Mouse (Mus musculus) layer of hippocampus, adult 8-10 months (tissue): ENCODE data around the gene Gstk1. TPM values are rescaled to one million over a fixed set of nuclear protein-coding genes. Genes with fewer than 3 reads are reported as not detected.

Experiments
- DNase-seq, 2 experiments: peaks; one replicate each; pipeline ENCODE4 v3.0.0; 2022; ENCODE audit warnings: low spot score in 2 of 2
- total RNA-seq, 4 experiments: library from RNA; stranded (reverse); gene quantifications; 2 replicates each; pipeline ENCODE4 v1.2.4; 2022

Gene Gstk1
- total RNA-seq, 4 experiments from 2014 or later, result 7.5 to 12.2 (median 10.3) TPM

DNA sequence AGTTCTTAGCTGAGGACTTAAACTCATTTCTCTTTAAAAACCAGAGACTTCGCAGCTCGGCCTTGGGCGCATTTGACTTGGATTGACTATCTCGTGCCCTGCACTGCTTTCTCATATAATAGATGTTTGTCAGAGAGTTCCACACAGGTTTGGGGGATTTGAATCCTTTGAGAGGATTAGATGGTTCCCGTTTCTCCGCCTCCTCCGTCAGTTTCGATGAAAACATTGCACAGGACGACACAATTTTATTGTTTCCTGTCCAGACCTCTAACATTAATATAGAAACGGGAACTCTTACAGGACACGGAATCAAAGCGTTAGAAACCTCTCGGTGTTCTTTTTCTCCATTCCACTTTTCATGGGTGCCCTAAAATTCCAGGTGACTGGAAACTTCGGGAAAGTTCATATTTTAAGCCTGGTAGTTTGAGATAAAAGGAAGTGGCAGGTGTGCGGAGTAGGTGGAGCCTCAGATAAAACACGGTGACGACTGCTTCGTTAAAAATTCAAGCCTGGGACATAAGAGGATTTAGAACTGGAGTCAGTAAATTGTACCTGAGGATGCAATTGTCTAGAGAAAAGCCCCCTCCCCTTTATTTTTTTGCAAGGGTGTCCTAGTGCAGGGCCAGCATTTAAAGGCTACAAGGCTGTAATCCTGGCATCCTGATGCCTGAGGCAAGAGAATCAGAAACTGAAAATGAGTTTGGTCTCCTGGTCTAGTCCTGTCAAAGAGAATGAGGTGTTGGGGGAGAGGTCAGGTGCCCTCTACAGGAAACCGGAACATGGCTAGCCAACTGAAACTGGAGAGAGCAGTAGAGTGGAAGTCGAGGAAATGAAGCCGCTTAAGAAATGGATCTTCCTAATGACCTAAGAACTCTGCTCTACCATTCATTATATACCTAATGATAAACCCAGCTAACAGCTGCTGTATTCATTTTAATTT lies 19.9 kb downstream of the Gstk1 start:
- no peak for DNase-seq

DNA sequence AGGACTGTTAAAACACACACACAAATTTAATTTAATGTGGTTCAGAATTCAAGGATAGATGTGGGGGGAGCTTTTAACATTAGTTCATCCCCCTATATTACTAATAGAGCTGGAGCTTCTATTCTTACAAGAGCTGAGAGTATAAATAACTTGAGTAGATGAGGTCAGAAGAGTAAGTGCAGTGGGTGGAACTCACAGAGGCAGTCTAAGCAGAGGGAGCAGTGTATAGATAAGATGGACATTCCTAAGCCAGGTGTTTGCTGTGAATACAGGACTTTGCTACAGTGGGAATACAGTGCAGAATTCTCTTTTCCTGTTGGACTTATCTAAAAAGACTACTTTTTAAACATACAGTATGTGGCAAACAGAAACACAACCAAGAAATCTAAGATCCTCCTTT lies 25.1 kb downstream of the Gstk1 start:
- no peak for DNase-seq

DNA sequence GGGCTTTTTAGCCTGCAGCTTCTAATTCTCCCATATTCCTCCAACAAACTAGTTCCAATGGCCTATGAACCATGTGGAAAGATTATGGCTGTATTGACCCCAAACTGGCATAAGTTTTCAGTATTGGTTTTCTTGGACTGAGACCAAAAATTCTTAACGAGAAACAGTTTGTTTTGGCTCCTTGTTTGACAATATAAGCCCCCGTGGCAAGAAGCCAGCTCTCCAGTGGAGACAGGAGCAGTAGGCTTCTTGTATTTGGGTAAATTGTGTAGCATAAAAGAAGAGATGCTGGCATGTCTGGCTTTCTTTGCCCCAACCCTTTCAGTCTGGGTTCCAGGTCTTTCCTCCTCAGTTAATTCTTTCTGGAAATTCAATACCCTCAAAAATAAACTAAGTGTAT lies 30.4 kb downstream of the Gstk1 start:
- DNase-seq, result no peak

DNA sequence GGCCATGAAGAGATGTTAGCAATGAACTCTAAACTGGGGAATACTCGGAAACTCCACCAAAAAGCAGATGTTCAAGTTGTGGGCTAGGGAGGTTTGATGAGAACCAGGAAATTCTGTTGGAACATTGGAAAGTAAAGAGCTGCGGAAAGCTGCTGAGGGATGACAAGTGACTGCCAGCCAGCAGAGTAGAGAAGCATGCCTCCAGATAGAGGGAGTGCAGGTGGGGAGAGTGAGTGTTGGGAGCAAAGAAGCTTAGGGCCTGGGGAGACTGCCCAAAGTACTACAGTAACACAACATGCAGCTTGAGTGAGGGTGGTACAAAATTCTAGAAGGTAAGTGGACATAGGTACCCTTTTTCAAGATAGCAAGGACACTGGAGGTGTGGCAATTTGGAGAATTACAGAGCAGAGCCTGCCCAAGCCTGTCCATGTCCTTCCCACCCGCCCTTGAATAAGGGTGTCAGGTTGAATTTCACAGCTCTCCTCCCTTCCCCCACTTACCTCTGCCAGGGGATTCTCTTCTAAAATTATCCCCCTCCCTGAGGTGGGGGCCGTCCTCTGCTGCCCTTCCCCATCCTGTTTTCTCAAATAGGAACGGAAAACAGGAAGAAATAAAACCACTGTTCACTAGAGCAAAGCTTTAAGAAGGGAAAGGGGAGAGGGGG lies 37.3 kb downstream of the Gstk1 start:
- DNase-seq, result no peak

DNA sequence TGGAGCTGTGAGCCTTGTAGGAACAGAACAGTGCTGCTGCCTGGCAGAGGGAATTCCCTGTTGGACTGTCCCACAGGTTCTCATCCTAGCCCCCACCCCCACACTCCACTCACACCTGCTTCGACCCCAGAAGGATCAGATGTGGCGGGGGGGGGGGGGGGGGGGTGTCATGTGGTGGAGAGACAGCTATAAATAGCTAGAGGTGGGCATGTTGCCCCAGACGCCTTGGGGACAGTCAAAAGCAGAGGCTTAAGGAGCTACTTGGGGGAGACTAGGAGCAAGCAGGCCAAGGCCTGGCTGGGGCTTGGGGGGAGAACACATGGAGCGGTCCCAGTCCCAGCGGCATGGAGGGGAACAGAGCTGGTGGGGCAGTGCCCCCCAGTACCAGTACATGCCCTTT lies 40.7 kb downstream of the Gstk1 start, which contains the start of gene Clcn1:
TSS of gene Clcn1 (plus strand) at position 238 of the 400 bp plus-strand sequence.
- DNase-seq, result no peak

DNA sequence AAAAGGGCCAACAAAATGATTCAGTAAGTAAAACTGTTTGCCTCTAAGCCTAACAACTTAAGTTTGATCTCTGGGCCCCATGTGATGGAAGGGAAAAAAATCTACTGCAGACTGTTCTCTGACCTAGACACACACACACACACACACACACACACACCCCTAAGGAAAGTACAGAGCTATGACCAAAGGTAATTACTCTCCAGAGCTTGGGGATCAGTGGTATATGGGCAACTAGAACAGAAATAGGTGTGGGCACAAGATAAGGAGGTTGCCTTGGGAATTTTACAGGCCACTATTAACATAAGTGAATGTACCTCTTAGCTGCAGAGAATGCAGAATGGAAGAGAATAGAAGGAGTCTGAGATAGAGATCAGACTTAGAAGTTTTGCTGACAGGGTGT lies 41.8 kb downstream of the Gstk1 start:
- no peak for DNase-seq

DNA sequence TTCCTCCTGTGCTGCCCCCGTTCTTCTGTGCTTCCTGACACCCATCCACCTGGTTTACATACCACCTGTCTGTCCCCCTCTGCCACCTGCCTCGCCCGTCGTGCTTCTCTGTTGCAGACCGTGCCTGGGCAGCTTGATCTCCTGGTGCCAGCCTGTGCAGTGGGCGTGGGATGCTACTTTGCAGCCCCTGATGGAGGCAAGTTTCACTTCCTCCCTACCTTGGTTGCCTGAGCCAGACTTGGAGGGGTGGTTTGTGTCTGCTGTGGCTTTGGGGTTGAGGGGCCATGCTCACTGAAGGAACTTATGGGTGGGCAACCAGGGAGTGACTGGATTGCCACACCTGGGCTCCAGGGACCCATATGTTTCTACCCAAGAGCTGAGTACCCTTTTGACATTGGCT lies 47.6 kb downstream of the Gstk1 start:
- no peak for DNase-seq

DNA sequence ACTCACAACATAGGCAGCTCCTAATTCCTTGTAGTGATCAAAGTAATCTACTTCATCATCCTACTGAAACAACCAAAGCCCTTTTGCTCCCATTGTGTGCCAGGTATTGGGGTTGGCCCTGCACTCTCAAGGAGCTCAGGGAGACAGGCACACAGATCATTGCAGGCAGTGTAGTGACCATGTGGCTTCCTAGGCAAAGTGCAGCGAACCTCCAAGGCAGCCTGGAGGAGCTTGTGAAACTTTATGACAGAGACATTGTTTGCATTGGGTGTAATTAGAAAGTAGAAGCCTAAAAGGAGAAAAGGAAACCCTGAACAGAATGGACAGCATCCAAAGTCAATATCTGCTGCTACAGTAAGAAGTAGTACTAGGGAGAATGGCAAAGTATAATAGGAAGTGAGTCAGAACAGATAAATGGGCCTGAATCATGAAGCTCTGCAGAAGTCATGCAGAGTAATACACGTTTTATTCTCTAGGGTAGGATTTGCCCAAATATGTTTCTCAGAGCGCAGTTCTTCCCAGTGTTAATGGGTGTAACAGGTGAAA lies 49.9 kb downstream of the Gstk1 start:
- no peak for DNase-seq

DNA sequence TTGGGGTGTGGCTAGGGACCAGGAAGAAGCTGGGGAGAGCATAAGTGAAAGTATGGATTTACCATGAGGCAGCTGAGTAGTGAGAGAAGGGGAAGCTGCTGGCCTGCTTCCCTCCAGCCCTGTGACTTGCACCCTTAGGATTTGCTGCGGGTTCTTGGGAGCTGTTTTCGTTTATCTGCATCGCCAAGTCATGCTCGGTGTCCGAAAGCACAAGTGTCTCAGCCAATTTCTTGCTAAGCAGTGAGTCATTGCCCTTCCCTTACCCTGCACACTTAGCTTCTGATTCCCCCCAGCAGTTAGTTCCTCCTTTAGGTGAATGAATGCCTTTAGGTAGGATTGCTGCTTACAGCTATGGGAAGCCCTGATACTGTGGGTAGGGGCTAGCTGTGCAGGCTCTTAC lies 53.6 kb downstream of the Gstk1 start:
- DNase-seq, result no peak

Other genes starting within 250 kb of the Gstk1 start
- gene Sva, start 207.5 kb upstream of the Gstk1 start, total RNA-seq, result not detected
- gene Tas2r139, start 105.0 kb upstream of the Gstk1 start, total RNA-seq, result not detected
- not detected for gene Tas2r144, start 30.6 kb upstream of the Gstk1 start, total RNA-seq
- not detected for gene Tmem139, start 16.0 kb downstream of the Gstk1 start, total RNA-seq
- gene Casp2, start 19.1 kb downstream of the Gstk1 start, total RNA-seq, result 10 to 100 TPM; 22.1 to 26.1 (median 22.7) TPM
- 1 to 10 TPM; 2.9 to 4.3 (median 3.4) TPM for gene Clcn1, start 40.8 kb downstream of the Gstk1 start, total RNA-seq
- 10 to 100 TPM; 72.3 to 80.0 (median 75.9) TPM for gene Fam131b, start 78.7 kb downstream of the Gstk1 start, total RNA-seq
- gene Zyx, start 103.7 kb downstream of the Gstk1 start, total RNA-seq, result 10 to 100 TPM; 36.5 to 52.5 (median 44.5) TPM
- gene Epha1, start 127.3 kb downstream of the Gstk1 start, total RNA-seq, result under 1 TPM; 0.14 to 0.36 (median 0.15) TPM
- not detected for gene Tas2r143, start 154.3 kb downstream of the Gstk1 start, total RNA-seq
- gene Tas2r135, start 159.5 kb downstream of the Gstk1 start, total RNA-seq, result under 1 TPM in 1 of 4 experiments, not detected in 3; 0.29 TPM
- gene Tas2r126, start 188.6 kb downstream of the Gstk1 start, total RNA-seq, result not detected
- not detected for gene Olfr458, start 219.3 kb downstream of the Gstk1 start, total RNA-seq
- not detected for gene Olfr457, start 230.4 kb downstream of the Gstk1 start, total RNA-seq
- gene Olfr456, start 241.3 kb downstream of the Gstk1 start, total RNA-seq, result not detected